Mouse (Mus musculus) layer of hippocampus, adult 8-10 months (tissue): ENCODE measurements around the gene Phactr1. TPM values are rescaled to one million over a fixed set of nuclear protein-coding genes. Genes with fewer than 3 reads are reported as not detected.
A peak's percentile ranks its signal among the peaks of the same experiment; 100 is the strongest.

Experiments used
- DNase-seq, 2 experiments: peaks; one replicate each; pipeline ENCODE4 v3.0.0; 2022; ENCODE audit warnings: low spot score in 2 of 2
- total RNA-seq, 4 experiments: library from RNA; stranded (reverse); gene quantifications; 2 replicates each; pipeline ENCODE4 v1.2.4; 2022

The Phactr1 gene
- 100 to 1,000 TPM; 299 to 319 (median 309) TPM for total RNA-seq

GRCm38 (mm10) chr13:42680391-42680994, at the start of gene Phactr1:
Gene Phactr1 (plus strand): TSS chr13:42680623.
- peak in 1 of 2 experiments; percentile 38 for DNase-seq

- no peak for DNase-seq
Measured at GRCm38 (mm10) chr13:42634908-42635307, 45.5 kb upstream of the Phactr1 start.

GRCm38 (mm10) chr13:42650228-42650627, 30.2 kb upstream of the Phactr1 start:
- no peak for DNase-seq

- no peak for DNase-seq
Measured at GRCm38 (mm10) chr13:42656643-42657315, 23.6 kb upstream of the Phactr1 start.

GRCm38 (mm10) chr13:42671651-42672290, 8.7 kb upstream of the Phactr1 start:
- peak in 1 of 2 experiments; percentile 33 for DNase-seq

- no peak for DNase-seq
Measured at GRCm38 (mm10) chr13:42681299-42681698, 876 bp downstream of the Phactr1 start.

- peak; percentile 71 to 72 for DNase-seq
Measured at GRCm38 (mm10) chr13:42684181-42684580, 3.8 kb downstream of the Phactr1 start.

GRCm38 (mm10) chr13:42692233-42692632, 11.8 kb downstream of the Phactr1 start:
- DNase-seq: no peak

- DNase-seq: peak; percentile 71 to 72
Measured at GRCm38 (mm10) chr13:42696641-42697040, 16.2 kb downstream of the Phactr1 start.

GRCm38 (mm10) chr13:42709148-42709547, 28.7 kb downstream of the Phactr1 start:
- DNase-seq: no peak

GRCm38 (mm10) chr13:42709611-42710331, 29.3 kb downstream of the Phactr1 start:
- peak in 1 of 2 experiments; percentile 18 for DNase-seq

GRCm38 (mm10) chr13:42711510-42711909, 31.1 kb downstream of the Phactr1 start:
- no peak for DNase-seq

- peak in 1 of 2 experiments; percentile 33 for DNase-seq
Measured at GRCm38 (mm10) chr13:42719401-42719800, 39.0 kb downstream of the Phactr1 start.

GRCm38 (mm10) chr13:42720135-42720534, 39.7 kb downstream of the Phactr1 start:
- no peak for DNase-seq

GRCm38 (mm10) chr13:42720648-42721047, 40.2 kb downstream of the Phactr1 start:
- no peak for DNase-seq

GRCm38 (mm10) chr13:42724011-42724410, 43.6 kb downstream of the Phactr1 start:
- DNase-seq: no peak

GRCm38 (mm10) chr13:42725709-42726231, 45.3 kb downstream of the Phactr1 start:
- DNase-seq: peak in 1 of 2 experiments; percentile 33

GRCm38 (mm10) chr13:42737486-42737885, 57.1 kb downstream of the Phactr1 start:
- no peak for DNase-seq

- DNase-seq: no peak
Measured at GRCm38 (mm10) chr13:42738152-42738551, 57.7 kb downstream of the Phactr1 start.

- DNase-seq: no peak
Measured at GRCm38 (mm10) chr13:42742226-42742625, 61.8 kb downstream of the Phactr1 start.

GRCm38 (mm10) chr13:42744467-42744866, 64.0 kb downstream of the Phactr1 start:
- peak; percentile 48 to 63 for DNase-seq
